Mouse (Mus musculus): ENCODE measurements around the gene Prmt1. TPM values are rescaled to one million over a fixed set of nuclear protein-coding genes. Genes with fewer than 3 reads are reported as not detected.
A peak's percentile ranks its signal among the peaks of the same experiment; 100 is the strongest.

Prmt1 gene
- total and polyA plus RNA-seq, 2 experiments from 2014 or later = 208 to 598 TPM

DNA sequence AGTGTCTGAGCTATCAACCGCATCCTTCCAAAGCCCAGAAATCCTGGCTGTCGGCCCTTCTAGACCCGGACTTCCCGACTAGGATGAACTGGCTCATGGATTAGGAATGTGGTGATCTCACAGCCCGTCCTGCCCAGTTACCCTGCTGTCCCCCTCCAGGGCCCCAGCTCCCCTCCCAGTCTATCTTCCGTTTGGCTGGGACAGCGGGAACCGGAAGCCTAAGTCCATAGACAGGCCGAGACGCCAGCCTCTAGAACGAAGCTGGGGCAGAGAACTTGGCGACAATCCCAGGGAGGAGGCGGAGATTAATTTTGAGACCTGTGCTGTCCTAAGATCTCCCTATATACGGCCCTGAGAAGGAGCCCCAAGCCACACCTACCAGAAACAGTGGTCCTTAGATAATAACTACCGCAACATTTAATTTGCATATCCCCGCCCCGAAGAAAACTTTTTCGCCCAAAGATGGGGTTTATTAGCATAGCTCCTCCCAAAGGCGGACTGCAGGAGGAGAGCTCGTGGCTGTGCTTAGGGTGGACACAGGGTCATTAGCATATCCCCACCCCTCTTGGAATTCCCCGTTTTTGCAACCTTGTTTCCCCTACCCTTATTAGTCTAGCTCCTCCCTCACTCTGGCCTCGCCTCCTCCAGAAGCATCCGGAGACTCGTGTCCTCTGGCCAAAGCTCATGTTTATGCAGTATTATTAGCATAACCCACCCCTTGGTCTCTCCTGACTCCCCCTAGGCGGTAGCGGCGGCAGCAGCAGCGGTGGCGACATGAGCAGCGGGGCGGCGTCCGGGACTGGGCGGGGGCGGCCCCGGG is 31.1 kb upstream of the Prmt1 start, which contains the start of gene Rras:
TSS of gene Rras (plus strand) at position 720 of the 820 bp plus-strand sequence.
- Histone ChIP-seq H3K9ac (peak within 1 kb of the TSS; percentile 31), H3K4me3 (ENCODE audit: low read depth, low read length) (peak within 1 kb of the TSS; percentile 69), H3K4me1 (ENCODE audit: insufficient read depth) (peaks cover 17% of the 10 kb centered on the region), H3K27me3 (ENCODE audit: insufficient read depth, low read length) (no peaks in the 10 kb centered on the region), H3K9me3 (ENCODE audit: low read length) (no peaks in the 10 kb centered on the region), H3K36me3 (ENCODE audit: insufficient read depth) (peaks cover 15% of the 10 kb centered on the region), H3K27ac (ENCODE audit: low read depth, low read length) (peak within 1 kb of the TSS; percentile 62), H3K4me2 (ENCODE audit: low read depth) (peak within 1 kb of the TSS; percentile 89)
- ATAC-seq (peak; percentile 54), DNase-seq (peak; percentile 82)
- WGBS = 2% methylated on average over 36 of the region's 36 CpGs
- TF ChIP-seq CTCF (IDR thresholded peaks at IDR 0.05; ENCODE audit: low read depth) = peak; percentile 30; the same call in 1 of the 2 replicates

DNA sequence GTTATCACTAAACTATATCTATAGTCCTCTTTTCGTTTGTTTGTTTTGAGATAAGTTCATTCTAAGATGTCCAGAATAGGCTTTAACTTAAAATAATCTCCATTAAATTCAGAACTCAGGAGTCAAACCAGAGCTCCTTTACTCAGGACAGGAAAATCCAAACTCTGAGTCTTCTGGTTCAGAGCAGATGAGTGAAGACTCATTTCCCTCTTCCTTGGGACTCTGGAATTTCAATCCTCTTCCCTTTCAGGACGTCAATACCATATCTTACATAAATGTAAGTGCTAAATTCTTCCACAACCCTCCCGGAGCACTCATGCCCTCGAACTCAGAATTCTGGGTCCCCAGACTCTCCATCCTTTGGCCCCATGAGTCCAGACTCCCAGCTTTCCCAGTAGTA is 30.4 kb upstream of the Prmt1 start:
- Histone ChIP-seq H3K27me3 (ENCODE audit: insufficient read depth, low read length) (no peaks in the 10 kb centered on the region), H3K4me1 (ENCODE audit: insufficient read depth) (peaks cover 17% of the 10 kb centered on the region), H3K4me2 (ENCODE audit: low read depth) (peak overlapping the region; percentile 89), H3K9ac (peak overlapping the region; percentile 31), H3K9me3 (ENCODE audit: low read length) (no peaks in the 10 kb centered on the region), H3K36me3 (ENCODE audit: insufficient read depth) (peaks cover 22% of the 10 kb centered on the region), H3K27ac (ENCODE audit: low read depth, low read length) (peak overlapping the region; percentile 62), H3K4me3 (ENCODE audit: low read depth, low read length) (peak overlapping the region; percentile 69)
- TF ChIP-seq CTCF (IDR thresholded peaks at IDR 0.05; ENCODE audit: low read depth) = no peak
- no peak for DNase-seq
- WGBS = 3% methylated on average over 4 of the region's 4 CpGs
- no peak for ATAC-seq

DNA sequence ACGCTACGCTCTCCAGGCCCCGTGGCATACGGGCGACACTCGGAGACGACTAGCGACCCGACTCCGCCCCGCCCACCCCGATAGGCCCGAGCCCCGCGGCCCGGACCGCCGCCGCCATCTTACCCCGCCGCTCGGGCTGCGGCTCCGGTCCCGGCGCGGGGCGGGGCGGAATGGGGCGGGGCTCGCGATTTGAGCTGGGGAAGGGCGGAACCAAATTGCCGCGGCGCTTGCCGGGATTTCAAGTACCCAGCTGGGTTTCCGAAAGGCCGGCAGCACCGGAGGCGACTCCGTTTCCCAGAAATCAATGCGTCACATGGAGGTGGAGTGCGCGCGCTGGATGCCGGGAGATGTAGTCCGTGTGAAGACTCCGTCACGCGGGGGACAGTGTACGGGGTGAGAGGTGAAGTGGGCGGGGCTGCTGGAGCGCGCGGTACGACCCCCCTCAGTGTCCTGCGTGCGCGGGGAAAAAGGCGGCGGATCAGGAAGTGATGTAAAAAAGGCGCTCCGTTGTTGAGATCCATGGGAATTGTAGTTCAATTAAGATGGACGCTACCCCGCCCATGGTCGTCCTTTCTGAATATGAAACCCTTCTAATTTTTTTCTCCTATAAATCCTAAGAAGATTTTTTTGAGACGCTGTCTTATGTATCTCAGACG is 29.7 kb upstream of the Prmt1 start, which contains the start of gene Scaf1:
TSS of gene Scaf1 (minus strand) at position 407 of the 656 bp plus-strand sequence.
- Histone ChIP-seq H3K9me3 (ENCODE audit: low read length) (no peaks in the 10 kb centered on the region), H3K36me3 (ENCODE audit: insufficient read depth) (peaks cover 28% of the 10 kb centered on the region), H3K4me2 (ENCODE audit: low read depth) (peak within 1 kb of the TSS; percentile 89), H3K4me3 (ENCODE audit: low read depth, low read length) (peak within 1 kb of the TSS; percentile 69), H3K4me1 (ENCODE audit: insufficient read depth) (peaks cover 17% of the 10 kb centered on the region), H3K9ac (peak within 1 kb of the TSS; percentile 93), H3K27me3 (ENCODE audit: insufficient read depth, low read length) (no peaks in the 10 kb centered on the region), H3K27ac (ENCODE audit: low read depth, low read length) (peak within 1 kb of the TSS; percentile 78)
- no peak for TF ChIP-seq CTCF (IDR thresholded peaks at IDR 0.05; ENCODE audit: low read depth)
- peak; percentile 99 for DNase-seq
- 1% methylated on average over 68 of the region's 69 CpGs for WGBS
- ATAC-seq = peak; percentile 96

DNA sequence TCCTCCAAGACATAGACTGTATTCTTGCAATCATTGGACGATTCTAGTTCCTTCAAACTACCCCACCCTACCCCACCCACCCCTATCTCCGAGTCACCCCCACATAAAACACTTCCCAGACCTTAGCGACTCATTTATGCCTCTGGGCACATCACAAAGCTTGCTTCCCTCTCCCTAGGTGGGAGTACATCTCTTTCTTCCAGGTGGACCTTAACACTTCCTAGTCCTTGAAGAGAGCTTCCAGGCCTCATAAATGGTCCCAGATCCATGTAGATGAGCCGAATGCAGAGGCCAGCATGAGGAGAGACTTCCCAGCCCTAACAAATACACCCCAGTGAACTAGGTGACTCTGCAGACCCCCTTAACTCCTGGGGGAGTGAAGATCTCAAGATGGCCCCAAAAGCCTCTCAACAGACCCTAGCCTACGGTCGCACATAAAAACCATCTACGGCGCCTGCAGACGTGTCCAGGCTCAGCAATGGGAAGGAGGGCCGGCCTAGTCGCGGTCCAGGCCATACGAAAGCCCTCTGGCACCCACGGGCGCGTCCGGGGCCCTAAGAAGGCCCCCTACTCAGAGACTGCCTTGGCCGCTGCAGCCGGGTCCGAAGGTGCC is 29.1 kb upstream of the Prmt1 start:
- H3K27ac ChIP-seq (ENCODE audit: low read depth, low read length) = peak overlapping the region; percentile 78
- 3% methylated on average over 20 of the region's 20 CpGs for WGBS

DNA sequence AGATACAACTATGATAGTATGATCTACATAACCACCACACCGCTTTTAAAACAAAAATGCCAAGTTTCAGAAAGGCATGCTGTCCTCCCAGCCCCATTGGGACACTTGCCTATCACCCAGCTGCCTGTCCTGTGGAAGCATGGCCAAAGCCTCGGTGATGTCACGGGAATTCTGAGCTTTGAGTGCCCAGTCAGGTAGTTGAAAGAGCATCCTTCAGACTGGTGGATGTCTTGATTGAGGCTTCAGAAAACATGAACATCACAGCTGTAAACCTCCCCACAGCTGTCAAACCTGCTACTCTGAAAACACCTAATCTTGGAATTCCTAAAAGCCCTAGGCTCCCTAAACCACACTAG is 27.7 kb upstream of the Prmt1 start:
- TF ChIP-seq CTCF (IDR thresholded peaks at IDR 0.05; ENCODE audit: low read depth) = no peak
- ATAC-seq = no peak
- Histone ChIP-seq H3K27me3 (ENCODE audit: insufficient read depth, low read length) (no peaks in the 10 kb centered on the region), H3K27ac (ENCODE audit: low read depth, low read length) (no peak overlapping the region), H3K4me2 (ENCODE audit: low read depth) (no peak overlapping the region), H3K4me3 (ENCODE audit: low read depth, low read length) (no peak overlapping the region), H3K9me3 (ENCODE audit: low read length) (no peaks in the 10 kb centered on the region), H3K4me1 (ENCODE audit: insufficient read depth) (peaks cover 17% of the 10 kb centered on the region), H3K36me3 (ENCODE audit: insufficient read depth) (peaks cover 42% of the 10 kb centered on the region), H3K9ac (no peak overlapping the region)
- DNase-seq = no peak
- WGBS = 95% methylated on average over 3 of the region's 3 CpGs

More for the DNA sequence above, 29.1 kb upstream of the Prmt1 start:
- H3K4me3 ChIP-seq (ENCODE audit: low read depth, low read length) = peak overlapping the region; percentile 69
- peaks cover 17% of the 10 kb centered on the region for H3K4me1 ChIP-seq (ENCODE audit: insufficient read depth)
- no peaks in the 10 kb centered on the region for H3K9me3 ChIP-seq (ENCODE audit: low read length)
- no peaks in the 10 kb centered on the region for H3K27me3 ChIP-seq (ENCODE audit: insufficient read depth, low read length)
- DNase-seq (no peak), ATAC-seq (no peak)
- peak overlapping the region; percentile 71 for H3K4me2 ChIP-seq (ENCODE audit: low read depth)
- peaks cover 29% of the 10 kb centered on the region for H3K36me3 ChIP-seq (ENCODE audit: insufficient read depth)
- peak overlapping the region; percentile 93 for H3K9ac ChIP-seq
- TF ChIP-seq CTCF (IDR thresholded peaks at IDR 0.05; ENCODE audit: low read depth) = no peak

DNA sequence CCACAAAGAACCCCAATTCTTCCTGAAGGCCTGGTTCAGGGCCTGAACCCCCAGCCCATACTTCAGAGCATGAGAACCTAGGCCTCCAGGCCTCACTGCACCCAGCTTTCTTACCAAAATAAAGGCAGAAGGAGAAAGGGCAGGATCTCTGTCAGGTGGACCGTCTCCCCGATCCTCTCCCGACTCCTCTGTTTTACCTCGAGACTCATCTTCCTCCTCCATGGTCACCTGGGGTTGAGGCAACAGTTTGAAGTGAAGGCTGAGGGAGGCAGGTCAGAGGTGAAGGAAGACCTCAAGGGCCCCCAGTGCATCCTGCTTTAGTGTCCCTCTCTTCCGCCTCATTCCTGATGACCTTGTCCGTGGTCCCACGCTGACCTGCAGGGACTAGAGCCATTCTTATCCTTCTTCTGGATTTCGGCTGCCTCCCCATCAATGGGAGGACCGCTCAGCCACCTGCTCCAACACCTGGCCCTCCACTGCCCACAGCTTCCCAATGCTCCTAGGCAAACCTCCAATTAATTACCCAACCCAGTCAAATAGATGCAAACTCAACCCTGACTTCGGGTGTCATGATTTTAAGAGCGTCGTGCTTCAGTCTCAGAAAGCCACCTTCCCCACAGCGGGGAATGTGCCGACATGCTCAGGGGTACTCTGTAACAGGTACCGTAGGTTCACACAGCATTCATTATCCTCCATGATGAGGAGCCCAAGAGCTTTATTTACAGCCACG is 27.2 kb upstream of the Prmt1 start:
- Histone ChIP-seq H3K27ac (ENCODE audit: low read depth, low read length) (no peak overlapping the region), H3K4me2 (ENCODE audit: low read depth) (no peak overlapping the region), H3K27me3 (ENCODE audit: insufficient read depth, low read length) (no peaks in the 10 kb centered on the region), H3K4me3 (ENCODE audit: low read depth, low read length) (no peak overlapping the region), H3K36me3 (ENCODE audit: insufficient read depth) (peaks cover 48% of the 10 kb centered on the region), H3K9ac (no peak overlapping the region), H3K9me3 (ENCODE audit: low read length) (no peaks in the 10 kb centered on the region), H3K4me1 (ENCODE audit: insufficient read depth) (peaks cover 17% of the 10 kb centered on the region)
- 96% methylated on average over 16 of the region's 16 CpGs for WGBS
- TF ChIP-seq CTCF (IDR thresholded peaks at IDR 0.05; ENCODE audit: low read depth) = no peak
- ATAC-seq (no peak), DNase-seq (no peak)
